Mouse (Mus musculus) embryonic stem cell, embryonic (primary cell): ENCODE results near the gene Pepd.

Experiments
- CTCF ChIA-PET, 4 experiments: fragments of 300-600 bp in 2 of 4; fragments of 350-600 bp in 2 of 4; sonication (Branson Sonifier 250); formaldehyde crosslinking; loops; one replicate each; lab custom pipeline; 2022; ENCODE audit warnings: inconsistent platforms in 2 of 4; lab: Charles Lee
- POLR2A ChIA-PET, 4 experiments: fragments of 300-600 bp in 2 of 4; fragments of 350-600 bp in 2 of 4; sonication (Branson Sonifier 250); formaldehyde crosslinking; loops; one replicate each; lab custom pipeline; 2022; ENCODE audit warnings: antibody characterized with exemption in 4 of 4, inconsistent platforms in 1 of 4; lab: Charles Lee

The Pepd gene

DNA sequence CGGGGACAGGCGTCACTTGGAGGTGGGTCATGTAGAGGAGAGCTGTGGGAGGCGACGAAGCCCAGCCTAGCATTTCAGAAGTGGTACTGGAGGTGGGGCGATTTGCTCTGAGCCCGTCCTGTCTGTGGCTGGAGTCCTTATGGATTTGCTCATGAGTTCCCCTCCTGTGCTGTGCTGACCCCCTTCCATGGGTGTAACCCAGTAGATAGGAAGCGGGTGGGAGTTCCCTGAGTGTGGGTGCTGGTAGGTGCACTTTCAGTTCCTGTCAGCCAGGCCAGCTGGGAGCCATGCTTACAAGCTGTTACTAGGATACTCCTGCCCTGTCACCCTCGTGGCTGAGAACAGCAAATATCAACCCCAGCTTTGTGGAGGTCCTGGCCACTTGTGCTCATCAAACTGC is 6.2 kb downstream of the Pepd start:
- CTCF ChIA-PET = interaction anchor here (0.6 to 7.6 kb wide), 8 partner anchors 9 to 70 kb away, joined by 3 to 64 read pairs (median 10); no protein-coding TSS in a partner anchor
- POLR2A ChIA-PET = interaction anchor here in 2 of 4 experiments (1.5 to 2.3 kb wide), 2 partner anchors 9 to 69 kb away, joined by 3 to 7 read pairs; no protein-coding TSS in a partner anchor

DNA sequence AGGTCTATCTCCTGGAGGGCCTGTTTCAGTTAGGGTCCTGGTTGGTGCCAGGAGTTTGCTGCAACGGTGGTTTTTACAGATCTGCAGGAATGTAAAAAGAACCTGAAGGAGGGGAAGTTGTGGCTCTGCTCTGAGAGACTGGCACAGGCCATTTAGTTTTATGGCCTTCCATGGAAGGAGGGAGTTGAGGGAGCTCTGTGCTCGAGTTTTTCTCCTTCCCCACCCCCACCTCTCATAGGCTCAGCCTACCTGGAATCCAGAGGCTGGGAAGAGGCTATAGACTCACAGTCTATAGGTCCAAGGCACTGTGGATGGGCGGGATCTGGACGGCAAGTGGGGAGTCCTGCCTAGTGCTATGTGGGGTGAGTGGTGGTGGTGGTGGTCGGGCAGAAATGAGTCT is 6.9 kb downstream of the Pepd start:
- ChIA-PET POLR2A (interaction anchor here in 2 of 4 experiments (1.3 to 2.3 kb wide), 4 partner anchors 8 to 70 kb away, joined by 3 to 7 read pairs (median 4); no protein-coding TSS in a partner anchor), CTCF (interaction anchor here (0.5 to 7.6 kb wide), 17 partner anchors 11 to 217 kb away, joined by 3 to 64 read pairs (median 8); no protein-coding TSS in a partner anchor)

DNA sequence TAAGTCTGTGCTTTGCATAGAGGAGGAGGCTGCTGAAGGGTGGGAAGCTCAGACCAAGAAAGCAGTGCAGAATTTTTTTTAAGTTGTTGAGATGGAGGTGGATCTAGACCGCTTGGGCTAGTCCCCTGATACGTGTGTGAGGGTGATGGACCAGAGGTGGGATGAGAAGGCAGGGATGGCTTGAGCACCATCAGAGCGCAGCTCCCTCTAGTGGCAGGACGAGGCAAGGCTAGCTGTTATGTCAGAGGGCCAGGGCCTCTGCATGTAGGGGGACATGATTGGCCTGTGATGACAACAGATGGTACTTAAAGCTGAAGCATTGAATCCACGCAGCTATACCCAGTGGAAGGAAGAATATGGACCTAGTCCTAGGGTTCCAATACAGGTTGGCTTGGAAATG is 7.6 kb downstream of the Pepd start:
- CTCF ChIA-PET = interaction anchor here (0.5 to 7.6 kb wide), 41 partner anchors 8 to 626 kb away, joined by 3 to 64 read pairs (median 4); no protein-coding TSS in a partner anchor

DNA sequence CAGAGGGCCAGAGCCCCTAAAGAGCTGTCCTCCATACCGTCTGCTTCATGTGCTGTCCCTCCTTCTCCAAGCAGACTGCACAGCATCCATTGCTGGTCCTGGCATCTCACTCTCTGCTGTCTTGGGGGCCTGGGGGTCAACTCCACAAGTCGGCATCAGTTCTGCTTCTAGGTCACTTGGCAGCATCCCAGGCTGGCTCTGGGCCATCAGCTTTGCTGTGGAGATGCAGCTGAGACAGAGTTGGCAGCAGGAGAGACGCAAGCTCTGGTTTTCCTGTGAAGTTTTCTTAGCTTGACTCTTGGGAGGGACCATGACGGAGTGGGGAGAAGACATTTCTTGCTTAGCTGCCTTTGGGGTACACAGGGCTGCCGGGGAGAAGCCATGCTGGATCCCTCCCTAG is 13.0 kb downstream of the Pepd start:
- POLR2A ChIA-PET = interaction anchor here in 3 of 4 experiments (0.5 to 1.2 kb wide), 3 partner anchors 13 to 287 kb away, joined by 3 to 4 read pairs (median 3); partner anchors contain the start of gene Pepd (in 2 of the 3)
- CTCF ChIA-PET = interaction anchor here in 2 of 4 experiments (0.5 to 1.1 kb wide), 3 partner anchors 12 to 76 kb away, joined by 3 read pairs; no protein-coding TSS in a partner anchor

More for the DNA sequence above, 7.6 kb downstream of the Pepd start:
- POLR2A ChIA-PET = interaction anchor here in 2 of 4 experiments (1.1 to 2.3 kb wide), 4 partner anchors 8 to 71 kb away, joined by 3 to 7 read pairs (median 4); no protein-coding TSS in a partner anchor

DNA sequence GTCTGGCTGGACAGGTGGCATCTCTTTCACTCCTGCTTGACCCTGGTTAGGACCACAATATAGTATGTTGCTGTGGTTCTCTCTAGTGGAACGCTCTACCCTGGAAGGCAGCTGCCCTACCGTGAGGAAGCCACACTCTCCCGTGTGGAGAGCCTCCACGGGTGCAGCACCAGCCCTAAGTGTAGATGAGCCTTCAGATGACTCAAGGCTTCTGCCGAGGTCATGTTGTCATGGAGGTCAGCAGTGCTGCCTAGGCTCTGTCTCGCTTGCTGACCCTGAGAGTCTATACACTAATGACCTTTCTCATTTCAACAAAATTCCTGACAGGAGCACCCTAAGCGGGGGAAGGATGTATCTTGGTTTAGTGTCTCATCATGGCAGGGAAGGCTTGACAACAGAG is 13.8 kb downstream of the Pepd start:
- POLR2A ChIA-PET = interaction anchor here in 1 of 4 experiments (1.0 kb wide), 1 partner anchor 14 kb away, joined by 3 read pairs; the partner anchor contains the start of gene Pepd
- CTCF ChIA-PET = interaction anchor here in 1 of 4 experiments (1.1 kb wide), 1 partner anchor 75 kb away, joined by 3 read pairs; no protein-coding TSS in a partner anchor

DNA sequence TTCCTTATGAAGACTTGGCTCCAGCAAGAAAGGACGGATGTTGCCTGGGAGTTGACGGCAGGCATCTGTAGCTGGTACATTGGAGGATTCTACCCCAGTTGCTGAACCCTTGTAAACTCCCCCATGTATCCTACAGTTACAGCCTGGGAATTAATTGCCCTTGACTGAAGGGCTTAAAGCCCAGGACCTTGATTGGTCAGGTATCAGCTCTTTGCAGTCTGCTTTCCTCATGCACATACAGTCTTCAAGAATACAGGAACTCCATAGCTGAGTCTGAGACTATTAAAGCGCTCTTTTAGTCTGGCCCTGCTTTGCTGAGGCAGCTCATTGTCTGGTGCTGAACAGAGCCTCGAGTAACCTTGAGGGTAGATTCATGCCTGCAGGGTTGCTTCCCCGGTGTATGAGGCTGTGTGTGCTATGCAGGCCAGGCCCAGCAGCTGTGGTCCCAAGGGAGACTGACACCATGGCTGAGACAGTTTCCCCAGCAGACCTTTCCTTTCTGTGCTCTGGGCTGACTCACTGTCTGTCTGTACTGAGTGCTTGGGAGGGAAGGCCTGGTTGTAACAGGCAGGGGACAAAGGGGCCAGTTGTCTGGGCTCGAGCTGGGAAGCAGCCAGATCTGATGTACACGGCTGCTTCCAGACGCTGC is 17.6 kb downstream of the Pepd start:
- ChIA-PET CTCF (interaction anchor here in 3 of 4 experiments (0.6 to 2.8 kb wide), 6 partner anchors 10 to 519 kb away, joined by 3 to 15 read pairs (median 7); partner anchors contain the start of gene Slc7a9 (in 1 of the 3)), POLR2A (interaction anchor here in 2 of 4 experiments (0.7 to 1.9 kb wide), 2 partner anchors 10 to 17 kb away, joined by 4 to 6 read pairs; partner anchors contain the start of gene Pepd (in 1 of the 2))

DNA sequence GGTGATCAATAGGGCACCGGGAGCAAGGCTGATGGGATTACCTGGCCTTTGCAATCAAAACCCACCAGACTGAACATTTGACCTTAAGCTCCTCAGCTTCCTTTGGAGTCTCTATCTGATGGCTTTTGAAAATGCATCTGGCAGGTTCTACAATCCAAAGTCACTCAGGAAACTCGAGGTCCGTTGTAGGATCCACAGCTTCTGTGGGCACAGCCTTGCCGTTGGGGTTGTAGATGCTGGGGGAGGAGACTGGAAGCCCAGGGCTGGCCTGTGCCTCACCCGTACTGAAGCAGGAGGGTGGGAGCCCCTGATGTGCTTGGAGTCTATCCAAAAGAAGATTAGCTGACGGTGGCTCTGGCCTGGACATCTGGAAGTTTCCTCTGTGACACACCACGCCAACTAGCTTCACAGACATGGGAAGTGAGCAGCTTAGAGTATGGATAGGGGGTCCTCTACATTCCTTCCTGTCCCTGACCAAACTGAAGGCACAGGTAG is 18.1 kb downstream of the Pepd start:
- POLR2A ChIA-PET = interaction anchor here in 1 of 4 experiments (1.9 kb wide), 1 partner anchor 18 kb away, joined by 6 read pairs; the partner anchor contains the start of gene Pepd

DNA sequence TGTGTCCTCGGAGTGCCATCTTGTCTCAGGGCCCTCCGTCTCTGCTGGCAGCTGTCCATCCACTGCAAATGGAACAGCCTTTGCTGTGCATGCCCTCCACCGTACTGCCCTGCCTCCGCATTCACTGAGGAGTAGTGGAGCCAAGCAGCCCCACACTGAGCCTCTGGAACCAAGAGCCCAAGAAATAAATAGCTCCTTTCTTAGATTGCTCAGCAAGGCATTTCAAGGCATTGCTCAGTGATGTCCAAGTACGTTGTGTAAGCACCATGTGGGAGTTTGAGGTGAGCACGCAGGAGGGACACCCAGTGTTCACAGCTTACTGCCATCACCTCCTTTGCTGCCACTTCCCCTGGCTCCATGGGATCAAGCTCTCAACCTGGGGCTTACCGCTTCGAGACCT is 20.5 kb downstream of the Pepd start:
- ChIA-PET POLR2A (interaction anchor here in 2 of 4 experiments (0.5 to 1.5 kb wide), 5 partner anchors 9 to 143 kb away, joined by 3 to 7 read pairs (median 4); partner anchors contain the start of gene Pepd (in 1 of the 2)), CTCF (interaction anchor here in 2 of 4 experiments (0.6 to 1.1 kb wide), 3 partner anchors 107 to 385 kb away, joined by 3 read pairs; no protein-coding TSS in a partner anchor)

More for the DNA sequence above, 18.1 kb downstream of the Pepd start:
- CTCF ChIA-PET = interaction anchor here in 3 of 4 experiments (0.6 to 2.8 kb wide), 8 partner anchors 10 to 518 kb away, joined by 3 to 15 read pairs (median 4); partner anchors contain the start of gene Slc7a9 (in 1 of the 3)

DNA sequence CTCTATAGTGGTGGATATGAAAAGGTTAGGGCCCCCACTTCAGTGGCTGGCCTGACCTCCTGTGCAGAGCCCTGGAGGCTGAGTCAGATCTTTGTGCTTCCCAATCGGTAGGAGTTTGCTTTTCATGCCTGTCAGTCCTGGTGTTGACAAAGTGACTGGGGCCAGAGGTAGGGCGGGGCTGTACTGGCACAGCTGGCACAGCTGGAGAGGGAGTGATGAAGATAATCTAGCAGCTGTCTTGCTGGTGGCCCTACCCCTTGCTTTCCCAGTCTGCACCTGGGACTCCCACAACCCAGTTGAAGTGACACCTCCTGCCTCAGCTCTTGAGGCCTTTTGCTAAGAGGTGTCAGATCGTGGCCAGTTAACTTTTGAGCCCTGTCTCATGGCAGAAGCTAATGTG is 21.0 kb downstream of the Pepd start:
- ChIA-PET POLR2A (interaction anchor here in 3 of 4 experiments (0.6 to 1.5 kb wide), 5 partner anchors 10 to 73 kb away, joined by 3 to 4 read pairs (median 3); partner anchors contain the start of gene Pepd (in 1 of the 3)), CTCF (no interaction called here)

DNA sequence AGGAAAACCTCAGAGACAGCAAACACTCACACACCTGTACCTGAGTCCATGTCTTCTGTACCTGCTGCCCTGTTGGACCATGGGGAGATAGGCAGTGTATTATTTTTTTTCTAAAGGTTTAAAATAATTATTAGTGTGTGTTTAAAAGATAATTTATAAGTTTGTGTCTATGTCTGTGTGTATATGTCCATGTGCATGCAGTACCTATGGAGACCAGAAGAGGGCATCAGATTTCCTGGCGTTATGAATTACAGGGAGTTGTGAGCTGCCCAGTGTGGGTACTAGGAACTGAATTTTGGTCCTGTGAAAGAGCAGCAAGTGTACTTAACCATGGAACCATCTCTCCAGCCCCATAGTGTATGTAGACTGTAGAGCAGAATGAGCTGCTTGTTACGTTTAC is 24.2 kb downstream of the Pepd start:
- ChIA-PET CTCF (interaction anchor here (0.6 to 1.2 kb wide), 4 partner anchors 11 to 224 kb away, joined by 3 to 5 read pairs (median 3); no protein-coding TSS in a partner anchor), POLR2A (no interaction called here)

DNA sequence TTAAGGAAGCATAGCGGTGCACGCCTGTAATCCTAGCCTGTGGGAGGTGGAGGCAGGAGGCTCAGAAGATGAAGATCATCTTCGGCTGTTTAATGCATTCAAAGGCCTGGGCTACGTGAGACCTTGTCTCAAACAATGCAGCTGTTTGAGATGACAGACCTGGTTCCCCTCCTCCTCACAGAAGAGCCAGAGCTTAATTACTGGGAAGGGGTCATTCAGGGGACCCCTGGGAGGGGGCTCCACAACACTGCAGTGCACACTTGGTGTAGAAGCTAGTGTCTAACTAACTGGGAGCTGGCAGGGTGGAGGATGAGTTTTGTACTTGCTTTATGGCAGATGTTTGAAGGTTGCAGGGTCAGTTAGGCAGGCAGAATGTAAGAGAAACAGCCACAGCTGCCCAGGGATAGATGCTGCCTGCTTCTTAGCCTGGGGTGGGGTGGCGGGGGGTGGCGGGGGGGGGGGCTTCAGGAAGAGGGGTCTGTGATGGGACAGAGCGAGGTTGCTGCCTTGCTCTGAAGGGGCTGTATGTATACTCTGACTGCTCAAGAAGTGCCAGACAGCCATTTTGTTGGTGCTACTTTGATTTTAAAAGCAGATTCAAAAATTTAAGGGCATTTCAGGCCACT is 26.6 kb downstream of the Pepd start:
- ChIA-PET POLR2A (interaction anchor here in 2 of 4 experiments (1.0 to 1.4 kb wide), 2 partner anchors 15 to 18 kb away, joined by 3 read pairs; no protein-coding TSS in a partner anchor), CTCF (interaction anchor here in 3 of 4 experiments (0.6 to 1.5 kb wide), 4 partner anchors 19 to 90 kb away, joined by 3 to 4 read pairs (median 3); no protein-coding TSS in a partner anchor)

DNA sequence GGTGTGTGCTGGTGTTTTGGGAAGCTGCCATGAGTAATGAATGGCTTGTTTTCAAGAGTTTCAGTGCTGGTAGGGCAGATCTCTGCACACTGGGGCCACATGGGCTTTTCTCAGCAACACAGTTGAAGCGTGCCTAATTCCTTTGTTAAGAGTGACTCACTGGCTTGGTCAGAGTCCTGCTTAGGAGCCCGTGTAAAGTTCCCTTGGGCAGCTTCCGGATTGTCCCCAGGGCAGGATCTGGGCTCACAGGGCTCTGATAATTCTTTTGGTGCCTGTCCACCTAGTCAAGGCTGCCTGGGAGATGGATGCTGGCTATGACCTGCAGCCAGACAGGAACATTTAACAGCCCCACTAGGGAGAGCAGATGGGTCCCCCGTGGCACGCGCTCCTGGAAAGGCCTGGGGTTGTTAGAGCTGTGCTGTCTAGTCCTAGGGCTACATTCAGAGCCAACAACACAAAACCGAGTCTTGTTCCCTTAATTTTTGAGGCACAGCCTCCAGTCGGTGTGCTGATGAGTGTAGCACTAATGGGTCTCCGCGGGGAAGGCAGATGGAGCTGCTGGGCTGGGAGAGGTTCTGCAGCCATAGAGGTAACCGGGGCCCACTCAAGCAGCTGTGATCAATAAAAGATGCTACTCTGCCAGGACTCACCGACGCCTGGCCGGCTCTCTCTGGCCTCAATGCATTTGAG is 27.2 kb downstream of the Pepd start:
- CTCF ChIA-PET = interaction anchor here (0.6 to 1.5 kb wide), 7 partner anchors 9 to 90 kb away, joined by 3 to 4 read pairs (median 3); no protein-coding TSS in a partner anchor
- POLR2A ChIA-PET = interaction anchor here in 2 of 4 experiments (0.6 to 1.4 kb wide), 4 partner anchors 16 to 459 kb away, joined by 3 to 5 read pairs (median 3); no protein-coding TSS in a partner anchor

DNA sequence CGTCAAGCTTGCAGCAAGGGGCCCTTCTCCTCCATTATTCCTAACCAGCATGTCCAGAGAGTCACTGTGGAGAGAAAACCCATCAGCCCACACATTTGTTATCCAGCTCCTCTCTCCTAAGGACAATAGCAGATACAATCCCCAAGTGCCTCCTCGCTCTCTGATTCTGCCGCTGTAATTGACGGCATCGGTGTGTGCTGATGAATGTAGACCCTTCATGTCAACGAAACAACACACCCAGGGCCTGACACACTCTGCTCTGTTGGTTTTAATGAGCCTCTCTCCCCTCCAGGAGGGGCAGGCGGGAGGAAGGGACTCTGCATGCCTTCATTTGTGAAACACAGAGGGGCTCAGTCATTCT is 27.8 kb downstream of the Pepd start:
- POLR2A ChIA-PET = interaction anchor here in 2 of 4 experiments (0.7 to 1.4 kb wide), 2 partner anchors 17 to 19 kb away, joined by 3 read pairs; no protein-coding TSS in a partner anchor

DNA sequence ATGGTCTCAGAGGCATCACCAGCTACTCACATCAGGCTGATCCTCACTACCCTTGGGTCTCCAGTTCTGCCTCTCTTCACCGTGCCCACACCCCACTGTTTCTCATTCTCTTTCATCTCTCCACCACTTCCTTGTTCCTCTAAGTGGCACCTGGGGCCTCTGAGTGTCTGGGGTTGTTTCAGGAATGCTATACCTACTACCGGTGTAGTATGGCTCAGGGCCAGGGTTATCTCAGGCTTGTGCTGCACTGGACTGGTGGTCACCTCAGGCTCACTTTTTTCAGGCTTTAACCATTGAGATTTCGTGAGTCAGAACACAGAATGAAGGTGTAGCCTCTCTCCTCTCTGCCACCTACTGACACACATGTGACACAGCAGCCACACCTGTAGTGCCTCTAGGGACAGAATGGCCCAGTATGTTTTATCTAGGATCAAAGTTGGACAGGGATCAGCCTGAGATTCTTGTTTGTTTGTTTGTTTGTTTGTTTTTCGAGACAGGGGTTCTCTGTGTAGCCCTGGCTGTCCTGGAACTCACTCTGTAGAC is 31.5 kb downstream of the Pepd start:
- ChIA-PET POLR2A (interaction anchor here in 1 of 4 experiments (1.2 kb wide), 1 partner anchor 710 kb away, joined by 7 read pairs; no protein-coding TSS in a partner anchor), CTCF (interaction anchor here in 1 of 4 experiments (0.6 to 1.3 kb wide), 2 partner anchors 67 to 192 kb away, joined by 3 read pairs; no protein-coding TSS in a partner anchor)

More for the DNA sequence above, 27.8 kb downstream of the Pepd start:
- CTCF ChIA-PET = interaction anchor here (0.5 to 1.5 kb wide), 7 partner anchors 9 to 230 kb away, joined by 3 to 4 read pairs (median 3); no protein-coding TSS in a partner anchor

DNA sequence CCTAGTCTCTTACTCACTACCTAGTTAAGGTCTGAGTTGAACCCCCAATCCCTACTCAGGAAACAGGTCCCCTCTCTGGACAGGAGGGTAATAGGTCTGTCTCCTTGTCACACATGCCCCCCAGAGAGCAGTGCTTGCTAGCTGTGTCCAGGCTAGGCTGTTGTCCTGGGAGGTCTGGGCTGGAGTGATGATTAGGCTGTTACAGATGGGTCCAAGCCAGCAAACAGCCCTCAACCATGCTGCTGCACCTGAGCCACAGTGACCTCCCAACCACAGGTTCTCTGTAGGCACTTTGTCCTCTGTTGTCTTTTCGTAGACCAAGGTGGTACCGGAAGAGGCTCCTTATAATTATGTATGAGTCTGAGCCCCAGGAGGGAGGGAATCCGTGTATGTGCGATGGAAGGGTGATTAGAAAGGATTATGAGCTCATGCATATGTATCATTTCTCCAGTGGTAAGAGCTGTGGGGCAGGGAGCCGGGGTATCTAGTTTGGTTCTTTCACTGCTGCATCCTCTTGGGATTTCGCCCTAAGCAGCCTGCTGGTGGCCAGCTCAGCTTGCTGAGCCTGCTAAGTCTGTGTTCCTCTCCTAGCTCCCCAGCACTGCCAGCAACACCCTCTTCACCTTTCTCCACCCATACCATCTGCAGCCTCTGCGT is 34.2 kb downstream of the Pepd start:
- POLR2A ChIA-PET = interaction anchor here in 1 of 4 experiments (0.5 kb wide), 1 partner anchor 60 kb away, joined by 3 read pairs; no protein-coding TSS in a partner anchor

DNA sequence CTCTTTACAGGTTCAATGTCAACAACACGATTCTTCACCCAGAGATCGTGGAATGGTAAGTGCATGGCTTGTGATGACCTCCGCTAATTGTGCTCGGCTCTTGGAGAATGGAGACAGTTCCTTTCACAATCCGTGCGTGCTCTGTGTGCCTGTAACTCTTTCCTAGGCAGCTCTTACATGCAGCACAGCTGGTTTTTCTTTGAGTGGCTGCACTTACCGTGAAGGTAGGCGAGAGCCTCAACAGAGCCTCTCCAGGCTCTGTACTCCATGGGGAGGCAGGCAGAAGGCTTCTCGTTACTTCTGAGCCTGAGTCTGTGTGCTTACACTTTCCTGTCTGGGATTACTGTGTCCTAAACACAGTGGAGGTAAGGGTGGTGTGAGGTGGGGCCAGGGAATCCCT is 42.4 kb downstream of the Pepd start:
- POLR2A ChIA-PET = no interaction called here
- CTCF ChIA-PET = interaction anchor here in 2 of 4 experiments (0.7 kb wide), 2 partner anchors 18 to 733 kb away, joined by 3 read pairs; no protein-coding TSS in a partner anchor

More for the DNA sequence above, 34.2 kb downstream of the Pepd start:
- CTCF ChIA-PET = interaction anchor here in 1 of 4 experiments (1.8 kb wide), 1 partner anchor 97 kb away, joined by 5 read pairs; no protein-coding TSS in a partner anchor
